Mouse (Mus musculus) MEL (cell line): ENCODE measurements at regions not wholly inside any gene's neighbourhood (a gene's known extent, or its start where the extent isn't known, plus 50 kb on each side); places are given as distances from the start of the nearest gene placed in this dataset.

ENCODE experiments used
- DNase-seq: peaks from one replicate; pipeline ENCODE4 v3.0.0; 2011; ENCODE audit warnings: low read depth, low spot score
- H3K27ac ChIP-seq: 2 replicates; pipeline ENCODE4 v1.5.1; 2012; ENCODE audit warnings: low read depth, mild to moderate bottlenecking, control low read depth, low read length, moderate library complexity; ENCODE audit not compliant: control insufficient read depth
- H3K27me3 ChIP-seq, 2 experiments: fragments of 150-350 bp in 1 of 2; sonication (generic) in 1 of 2; 2 replicates each; pipeline ENCODE4 v1.6.1; 2012; ENCODE audit warnings: low read length in 2 of 2, mild to moderate bottlenecking in 2 of 2, improper control_type of control experiment in 1 of 2, moderate library complexity in 1 of 2; ENCODE audit not compliant: insufficient read depth in 2 of 2, control insufficient read depth in 1 of 2
- H3K36me3 ChIP-seq, 2 experiments: 2 replicates each; pipeline ENCODE4 v1.6.1; 2012 to 2014; ENCODE audit warnings: low read length in 2 of 2, improper control_type of control experiment in 1 of 2, inconsistent platforms in 1 of 2, mild to moderate bottlenecking in 1 of 2; ENCODE audit not compliant: insufficient read depth in 2 of 2, control insufficient read depth in 1 of 2
- H3K4me1 ChIP-seq, 2 experiments: fragments of 150-350 bp in 1 of 2; sonication (generic) in 1 of 2; 2 replicates each; pipeline ENCODE4 v1.6.1; 2012; ENCODE audit warnings: low read length in 2 of 2, improper control_type of control experiment in 1 of 2, mild to moderate bottlenecking in 1 of 2; ENCODE audit not compliant: insufficient read depth in 2 of 2, control insufficient read depth in 1 of 2
- H3K4me3 ChIP-seq, 2 experiments: fragments of 150-350 bp in 1 of 2; sonication (generic) in 1 of 2; 2 replicates each; pipeline ENCODE4 v1.5.1; 2012; ENCODE audit warnings: low read depth in 2 of 2, low read length in 2 of 2, mild to moderate bottlenecking in 2 of 2, moderate library complexity in 2 of 2, control low read depth in 1 of 2, improper control_type of control experiment in 1 of 2; ENCODE audit not compliant: control insufficient read depth in 1 of 2, insufficient read depth in 1 of 2
- H3K79me2 ChIP-seq: 2 replicates; pipeline ENCODE4 v1.6.1; 2012; ENCODE audit warnings: mild to moderate bottlenecking, low read length, moderate library complexity; ENCODE audit not compliant: control insufficient read depth, poor library complexity, insufficient read depth
- H3K9ac ChIP-seq: 2 replicates; pipeline ENCODE4 v1.6.1; 2012; ENCODE audit warnings: low read depth, mild to moderate bottlenecking, control low read depth, low read length, moderate library complexity; ENCODE audit not compliant: control insufficient read depth, poor library complexity, severe bottlenecking
- H3K9me3 ChIP-seq: fragments of 150-350 bp; sonication (generic); replicated peaks from 2 replicates; pipeline ENCODE4 v1.6.1; 2012; ENCODE audit warnings: mild to moderate bottlenecking, low read length, improper control_type of control experiment, moderate library complexity; ENCODE audit not compliant: insufficient read depth
- BHLHE40 ChIP-seq: IDR thresholded peaks from 2 replicates; pipeline ENCODE4 v1.6.1; 2012; ENCODE audit warnings: low read depth, mild to moderate bottlenecking, inconsistent platforms, low read length, improper control_type of control experiment, borderline replicate concordance
- CTCF ChIP-seq, 3 experiments: IDR thresholded peaks in 2 of 3; conservative IDR thresholded peaks in 1 of 3; 2 replicates each; pipeline ENCODE4 v1.5.1; 2011 to 2012; ENCODE audit warnings: low read length in 3 of 3, low read depth in 2 of 3, mild to moderate bottlenecking in 2 of 3, improper control_type of control experiment in 1 of 3, inconsistent platforms in 1 of 3, mixed read lengths in 1 of 3, moderate library complexity in 1 of 3; ENCODE audit not compliant: control insufficient read depth in 1 of 3, insufficient read depth in 1 of 3, poor library complexity in 1 of 3, severe bottlenecking in 1 of 3
- E2F4 ChIP-seq: IDR thresholded peaks from 2 replicates; pipeline ENCODE4 v1.6.1; 2011; ENCODE audit warnings: low read depth, low read length, improper control_type of control experiment, borderline replicate concordance
- EP300 ChIP-seq, 2 experiments: IDR thresholded peaks; 2 replicates each; pipeline ENCODE4 v1.6.1; 2011; ENCODE audit warnings: improper control_type of control experiment in 2 of 2, low read length in 2 of 2, low read depth in 1 of 2, mild to moderate bottlenecking in 1 of 2
- ETS1 ChIP-seq: IDR thresholded peaks from 2 replicates; pipeline ENCODE4 v1.6.1; 2012; ENCODE audit warnings: low read depth, mild to moderate bottlenecking, inconsistent platforms, low read length, improper control_type of control experiment, moderate library complexity
- GABPA ChIP-seq: IDR thresholded peaks from 2 replicates; pipeline ENCODE4 v1.6.1; 2012; ENCODE audit warnings: low read depth, mild to moderate bottlenecking, inconsistent platforms, low read length, improper control_type of control experiment, moderate library complexity
- HCFC1 ChIP-seq: IDR thresholded peaks from 2 replicates; pipeline ENCODE4 v1.6.1; 2012; ENCODE audit warnings: low read depth, mild to moderate bottlenecking, inconsistent platforms, low read length, improper control_type of control experiment, moderate library complexity
- MAFK ChIP-seq: IDR thresholded peaks from 2 replicates; pipeline ENCODE4 v1.6.1; 2011; ENCODE audit warnings: low read depth, mild to moderate bottlenecking, low read length, improper control_type of control experiment, borderline replicate concordance
- MAX ChIP-seq: IDR thresholded peaks from 2 replicates; pipeline ENCODE4 v1.6.1; 2011; ENCODE audit warnings: low read length, improper control_type of control experiment
- MEF2A ChIP-seq: IDR thresholded peaks from 2 replicates; pipeline ENCODE4 v1.6.1; 2014; ENCODE audit warnings: low read depth, mild to moderate bottlenecking, inconsistent platforms, low read length, improper control_type of control experiment; ENCODE audit not compliant: poor library complexity, insufficient replicate concordance, severe bottlenecking; ENCODE audit errors: extremely low read depth
- POLR2A ChIP-seq, 2 experiments: IDR thresholded peaks; 2 replicates each; pipeline ENCODE4 v1.6.1; 2011 to 2012; ENCODE audit warnings: low read length in 2 of 2, mild to moderate bottlenecking in 2 of 2, control low read depth in 1 of 2, improper control_type of control experiment in 1 of 2, low read depth in 1 of 2, moderate library complexity in 1 of 2; ENCODE audit not compliant: control insufficient read depth in 1 of 2, insufficient read depth in 1 of 2, poor library complexity in 1 of 2
- POLR2AphosphoS2 ChIP-seq: IDR thresholded peaks from 2 replicates; pipeline ENCODE4 v1.6.1; 2011; ENCODE audit warnings: low read length, improper control_type of control experiment
- POLR2AphosphoS5 ChIP-seq: IDR thresholded peaks from 2 replicates; pipeline ENCODE4 v1.6.1; 2012; ENCODE audit warnings: low read depth, borderline replicate concordance, mild to moderate bottlenecking, inconsistent platforms, low read length, moderate library complexity, mixed read lengths
- RAD21 ChIP-seq: IDR thresholded peaks from 2 replicates; pipeline ENCODE4 v1.6.1; 2011; ENCODE audit warnings: mild to moderate bottlenecking, low read depth, low read length, improper control_type of control experiment
- TAL1 ChIP-seq: IDR thresholded peaks from 2 replicates; pipeline ENCODE4 v1.6.1; 2012; ENCODE audit warnings: mild to moderate bottlenecking, inconsistent platforms, low read length, moderate library complexity, mixed read lengths
- TBP ChIP-seq: IDR thresholded peaks from 2 replicates; pipeline ENCODE4 v1.8.0; 2011; ENCODE audit warnings: low read depth, low read length, improper control_type of control experiment
- TCF12 ChIP-seq: IDR thresholded peaks from 2 replicates; pipeline ENCODE4 v1.6.1; 2014; ENCODE audit warnings: low read depth, mild to moderate bottlenecking, inconsistent platforms, low read length, improper control_type of control experiment, moderate library complexity
- USF2 ChIP-seq, 2 experiments: IDR thresholded peaks; 2 replicates each; pipeline ENCODE4 v1.6.1; 2011 to 2012; ENCODE audit warnings: improper control_type of control experiment in 2 of 2, low read length in 2 of 2, borderline replicate concordance in 1 of 2, inconsistent platforms in 1 of 2, low read depth in 1 of 2, mild to moderate bottlenecking in 1 of 2; ENCODE audit not compliant: insufficient read depth in 1 of 2
- ZKSCAN1 ChIP-seq: IDR thresholded peaks from 2 replicates; pipeline ENCODE4 v1.6.1; 2012; ENCODE audit warnings: low read depth, mild to moderate bottlenecking, inconsistent platforms, low read length, improper control_type of control experiment, moderate library complexity
- ZMIZ1 ChIP-seq: IDR thresholded peaks from 2 replicates; pipeline ENCODE4 v1.6.1; 2012; ENCODE audit warnings: low read depth, mild to moderate bottlenecking, inconsistent platforms, low read length, improper control_type of control experiment, moderate library complexity

DNA sequence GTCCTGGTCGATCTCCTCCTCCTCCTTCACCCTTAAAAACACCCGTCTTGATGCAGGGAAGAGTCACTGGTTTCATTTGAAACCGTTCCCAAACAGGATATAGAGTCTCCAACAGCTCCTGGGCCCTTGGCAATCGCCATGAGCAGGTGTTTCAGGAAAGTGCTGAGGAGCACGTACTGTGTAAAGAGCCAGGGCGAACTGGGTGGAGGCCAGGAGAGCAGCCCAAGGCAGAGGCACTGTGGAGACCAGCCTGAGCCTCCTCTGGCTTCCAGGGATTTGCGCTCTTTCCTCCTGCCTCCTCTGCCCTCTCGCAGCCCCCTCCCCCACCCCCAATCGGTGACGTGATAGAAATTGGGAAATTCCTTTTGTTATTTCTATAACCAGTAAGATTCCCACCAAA is 163.6 kb downstream of the Sptssa start:
- Histone ChIP-seq H3K27me3 (no peaks in the 10 kb centered on the region; a peak in 2 of 4 replicates), H3K9ac (no peak overlapping the region), H3K4me1 (no peaks in the 10 kb centered on the region), H3K4me3 (no peak overlapping the region), H3K27ac (no peak overlapping the region), H3K9me3 (no peaks in the 10 kb centered on the region), H3K79me2 (no peaks in the 10 kb centered on the region), H3K36me3 (no peaks in the 10 kb centered on the region)
- no peak for DNase-seq
- no peak for TF ChIP-seq BHLHE40
- TF ChIP-seq TAL1: no peak
- TF ChIP-seq ETS1: no peak
- TF ChIP-seq GABPA: no peak
- TF ChIP-seq EP300 (IDR thresholded peaks at IDR 0.05; ENCODE audit: low read depth in 1 of 2, low read length in 2 of 2): no peak
- no peak for TF ChIP-seq MAFK
- no peak for TF ChIP-seq CTCF (IDR thresholded peaks at IDR 0.05 in 2 of 3, conservative IDR thresholded peaks at IDR 0.05 in 1 of 3; ENCODE audit: control insufficient read depth in 1 of 3, insufficient read depth in 1 of 3, low read depth in 2 of 3, low read length in 3 of 3, poor library complexity in 1 of 3, severe bottlenecking in 1 of 3)

DNA sequence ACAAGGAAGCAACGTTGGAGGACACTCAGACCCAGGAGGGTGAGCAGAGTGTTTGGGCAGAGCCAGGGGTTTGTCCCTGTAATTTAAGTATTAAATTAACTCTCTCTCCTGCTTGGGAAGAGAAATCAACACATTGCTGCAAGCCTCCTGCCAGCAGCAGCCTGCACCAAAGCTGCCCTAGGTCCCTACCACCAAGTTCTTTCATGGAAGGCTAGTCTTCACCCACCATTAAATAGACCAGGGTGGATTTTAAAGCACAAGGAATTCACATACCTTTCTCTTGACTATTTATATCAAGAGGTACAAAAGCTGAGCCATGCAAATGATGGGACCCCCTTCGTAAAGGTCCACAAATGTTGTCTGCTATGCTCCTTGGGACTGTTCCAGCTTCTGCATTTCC is 165.9 kb downstream of the Sptssa start:
- H3K4me1 ChIP-seq: no peaks in the 10 kb centered on the region
- H3K4me3 ChIP-seq: no peak overlapping the region
- H3K9ac ChIP-seq: no peak overlapping the region
- no peak for DNase-seq
- H3K27me3 ChIP-seq: no peaks in the 10 kb centered on the region; a peak in 1 of 4 replicates
- no peaks in the 10 kb centered on the region; a peak in 1 of 4 replicates for H3K36me3 ChIP-seq
- H3K27ac ChIP-seq: no peak overlapping the region
- no peaks in the 10 kb centered on the region for H3K79me2 ChIP-seq
- TF ChIP-seq MAX (no peak), GABPA (no peak), ZKSCAN1 (no peak), ETS1 (no peak), ZMIZ1 (no peak), HCFC1 (no peak), TCF12 (no peak), POLR2AphosphoS2 (no peak), E2F4 (no peak), BHLHE40 (no peak), RAD21 (no peak), TBP (no peak), MEF2A (no peak), MAFK (no peak), USF2 (IDR thresholded peaks at IDR 0.05; ENCODE audit: borderline replicate concordance in 1 of 2, insufficient read depth in 1 of 2, low read depth in 1 of 2, low read length in 2 of 2) (no peak), POLR2A (IDR thresholded peaks at IDR 0.05; ENCODE audit: control insufficient read depth in 1 of 2, insufficient read depth in 1 of 2, low read depth in 1 of 2, low read length in 2 of 2, poor library complexity in 1 of 2) (no peak), POLR2AphosphoS5 (no peak)
- H3K9me3 ChIP-seq: no peaks in the 10 kb centered on the region
